Mouse (Mus musculus) left cerebral cortex, postnatal 4 days (tissue): ENCODE results near the gene Zmynd15. TPM values are rescaled to one million over a fixed set of nuclear protein-coding genes. Genes with fewer than 3 reads are reported as not detected.
"Not testable (repeated sequence)": the region's sequence is repeated elsewhere in the genome, so short reads cannot be mapped to it uniquely, and the experiment has no call there.

Source experiments
- DNase-seq: peaks from one replicate; pipeline ENCODE4 v3.0.0-alpha.2; 2022
- intact Hi-C: fragments of 180-260 bp; cut with DNase I; formaldehyde crosslinking; loops from one replicate; pipeline ENCODE4 v1.15.1; 2025
- total RNA-seq, 2 experiments: library from RNA; stranded (reverse); gene quantifications; 2 replicates each; pipeline ENCODE4 v1.2.3; 2021

Gene Zmynd15
- total RNA-seq, result 1 to 10 TPM; 1.2 to 3.7 TPM

- intact Hi-C loops, result no loop called here
These were observed at the start of gene Zmynd15 for GRCm38 (mm10) chr11:70458688-70459600. Zmynd15 (plus strand) TSS chr11:70459433.

GRCm38 (mm10) chr11:70409594-70410296, 49.5 kb upstream of the Zmynd15 start, which contains the start of gene Pelp1:
Pelp1 (minus strand) TSS chr11:70410031.
- peak; percentile 98 for DNase-seq
- intact Hi-C loops, result loop anchor here (10.0 kb wide), 1 partner anchor 345 kb away; no protein-coding TSS in a partner anchor

More at GRCm38 (mm10) chr11:70458688-70459600, at the start of gene Zmynd15:
- no peak for DNase-seq

GRCm38 (mm10) chr11:70410297-70410643, 49.0 kb upstream of the Zmynd15 start:
- no peak for DNase-seq
- intact Hi-C loops, result loop anchor here (10.0 kb wide), 1 partner anchor 345 kb away; no protein-coding TSS in a partner anchor

- DNase-seq, result no peak
- intact Hi-C loops, result loop anchor here (10.0 kb wide), 1 partner anchor 342 kb away; no protein-coding TSS in a partner anchor
These were observed 46.6 kb upstream of the Zmynd15 start for GRCm38 (mm10) chr11:70412591-70412990.

GRCm38 (mm10) chr11:70413961-70414360, 45.3 kb upstream of the Zmynd15 start:
- intact Hi-C loops, result loop anchor here (10.0 kb wide), 1 partner anchor 341 kb away; no protein-coding TSS in a partner anchor
- DNase-seq, result peak; percentile 76

- DNase-seq, result no peak
- intact Hi-C loops, result loop anchor here (10.0 kb wide), 1 partner anchor 337 kb away; no protein-coding TSS in a partner anchor
These were observed 41.0 kb upstream of the Zmynd15 start for GRCm38 (mm10) chr11:70418199-70418598.

- intact Hi-C loops, result loop anchor here (10.0 kb wide), 1 partner anchor 335 kb away; no protein-coding TSS in a partner anchor
- DNase-seq, result no peak
These were observed 39.7 kb upstream of the Zmynd15 start for GRCm38 (mm10) chr11:70419486-70419885.

- intact Hi-C loops, DNase-seq: not testable (repeated sequence)
These were observed 32.6 kb upstream of the Zmynd15 start for GRCm38 (mm10) chr11:70426598-70426997.

- intact Hi-C loops, result no loop called here
These were observed 27.7 kb upstream of the Zmynd15 start for GRCm38 (mm10) chr11:70431574-70431973.

GRCm38 (mm10) chr11:70432048-70432894, 27.0 kb upstream of the Zmynd15 start, which contains the start of gene Arrb2:
Arrb2 (plus strand) TSS chr11:70432635.
- intact Hi-C loops, result no loop called here
- peak; percentile 99 for DNase-seq

More at GRCm38 (mm10) chr11:70431574-70431973, 27.7 kb upstream of the Zmynd15 start:
- DNase-seq, result no peak

- DNase-seq, result peak; percentile 66
- intact Hi-C loops, result no loop called here
These were observed 26.2 kb upstream of the Zmynd15 start for GRCm38 (mm10) chr11:70432895-70433568.

- intact Hi-C loops, result no loop called here
These were observed 25.7 kb upstream of the Zmynd15 start for GRCm38 (mm10) chr11:70433569-70433943.

GRCm38 (mm10) chr11:70433951-70434350, 25.3 kb upstream of the Zmynd15 start:
- no peak for DNase-seq
- intact Hi-C loops, result no loop called here

More at GRCm38 (mm10) chr11:70433569-70433943, 25.7 kb upstream of the Zmynd15 start:
- no peak for DNase-seq

GRCm38 (mm10) chr11:70435476-70435875, 23.8 kb upstream of the Zmynd15 start:
- intact Hi-C loops, result no loop called here

GRCm38 (mm10) chr11:70437426-70437825, 21.8 kb upstream of the Zmynd15 start:
- no peak for DNase-seq
- intact Hi-C loops, result no loop called here

More at GRCm38 (mm10) chr11:70435476-70435875, 23.8 kb upstream of the Zmynd15 start:
- DNase-seq, result no peak

- intact Hi-C loops, result no loop called here
- DNase-seq, result no peak
These were observed 20.4 kb upstream of the Zmynd15 start for GRCm38 (mm10) chr11:70438728-70439374.

GRCm38 (mm10) chr11:70440637-70441036, 18.6 kb upstream of the Zmynd15 start:
- DNase-seq, result no peak
- intact Hi-C loops, result loop anchor here (10.0 kb wide), 1 partner anchor 164 kb away; no protein-coding TSS in a partner anchor

- intact Hi-C loops, result loop anchor here (10.0 kb wide), 1 partner anchor 163 kb away; no protein-coding TSS in a partner anchor
- no peak for DNase-seq
These were observed 17.4 kb upstream of the Zmynd15 start for GRCm38 (mm10) chr11:70441882-70442281.

GRCm38 (mm10) chr11:70443964-70444363, 15.3 kb upstream of the Zmynd15 start:
- intact Hi-C loops, result loop anchor here (10.0 kb wide), 1 partner anchor 161 kb away; no protein-coding TSS in a partner anchor
- no peak for DNase-seq
